Mouse (Mus musculus): ENCODE data around the gene Rad9a. TPM values are rescaled to one million over a fixed set of nuclear protein-coding genes. Genes with fewer than 3 reads are reported as not detected.
A peak's percentile ranks its signal among the peaks of the same experiment; 100 is the strongest.

The Rad9a gene
- polyA plus RNA-seq, 1 experiment from 2014 or later = 19.9 TPM

DNA sequence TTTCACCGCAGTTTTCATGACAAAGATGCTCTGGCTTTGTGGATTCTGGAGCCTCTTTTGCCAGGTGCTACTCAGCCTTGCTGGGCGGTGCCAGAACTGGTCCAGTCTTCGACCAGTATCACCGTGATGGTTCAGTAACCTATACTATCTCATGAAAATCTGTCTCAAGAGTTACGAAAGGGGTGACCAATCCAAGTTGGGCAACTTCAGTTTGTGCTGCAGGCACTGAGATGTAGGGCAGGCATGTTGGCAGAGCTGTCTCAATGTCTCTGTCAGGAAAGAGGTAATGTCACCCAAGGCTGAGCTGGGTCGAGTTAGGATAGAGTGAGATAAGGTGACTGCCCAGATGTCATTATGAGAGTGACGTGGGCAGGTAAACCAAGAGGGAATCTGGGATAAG lies 21.1 kb downstream of the Rad9a start:
- Histone ChIP-seq H3K9ac (ENCODE audit: low read length) (no peak overlapping the region), H3K36me3 (ENCODE audit: control insufficient read depth, insufficient read depth) (no peaks in the 10 kb centered on the region), H3K4me3 (ENCODE audit: low read length) (no peak overlapping the region), H3K4me1 (ENCODE audit: control insufficient read depth, insufficient read depth, low read length) (peaks cover 14% of the 10 kb centered on the region), H3K4me2 (ENCODE audit: low read depth, low read length) (no peak overlapping the region), H3K27ac (ENCODE audit: low read length) (no peak overlapping the region), H3K9me3 (replicated peaks; ENCODE audit: control insufficient read depth, low read length) (no peaks in the 10 kb centered on the region), H3K27me3 (ENCODE audit: control insufficient read depth, insufficient read depth, low read length) (no peaks in the 10 kb centered on the region)
- WGBS = 81% methylated on average over 7 of the region's 7 CpGs
- ATAC-seq (replicated peaks; ENCODE audit: extremely low read depth, insufficient read depth, low FRiP score) = no peak

DNA sequence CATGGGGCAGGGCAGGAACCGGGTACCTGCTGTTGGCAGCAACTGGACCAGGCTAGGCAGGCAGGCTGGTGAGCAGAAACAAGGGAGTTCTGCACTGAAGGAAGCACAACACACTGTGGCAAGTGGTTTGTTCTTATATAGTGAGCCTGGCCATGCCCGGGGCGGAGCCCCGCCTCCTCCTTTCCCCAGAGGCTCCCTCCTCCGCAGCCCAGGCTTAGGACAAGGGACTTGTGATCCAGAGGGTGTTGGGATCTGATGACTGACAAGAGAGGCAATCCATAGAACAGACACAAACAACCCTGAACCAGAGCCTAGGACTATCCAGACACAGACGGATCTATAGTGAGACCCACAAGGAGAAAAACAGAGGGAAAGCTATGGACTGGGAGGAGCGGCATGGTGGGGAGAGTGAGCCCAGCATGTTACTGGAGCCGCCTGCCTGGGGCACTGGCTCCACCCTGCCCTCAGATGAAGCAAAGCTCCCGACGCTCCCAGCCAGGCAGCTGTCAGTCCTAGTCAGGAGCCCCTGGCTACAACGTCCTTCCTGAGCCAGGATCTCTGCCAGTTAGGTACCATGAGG lies 26.0 kb downstream of the Rad9a start, which contains the start of gene Carns1:
Carns1 (minus strand) TSS at position 112 of the 580 bp plus-strand sequence.
- Histone ChIP-seq H3K4me2 (ENCODE audit: low read depth, low read length) (peak within 1 kb of the TSS; percentile 68), H3K9ac (ENCODE audit: low read length) (peak within 1 kb of the TSS; percentile 66), H3K27me3 (ENCODE audit: control insufficient read depth, insufficient read depth, low read length) (no peaks in the 10 kb centered on the region), H3K27ac (ENCODE audit: low read length) (peak within 1 kb of the TSS; percentile 88), H3K4me1 (ENCODE audit: control insufficient read depth, insufficient read depth, low read length) (peaks cover 45% of the 10 kb centered on the region), H3K9me3 (replicated peaks; ENCODE audit: control insufficient read depth, low read length) (no peaks in the 10 kb centered on the region), H3K36me3 (ENCODE audit: control insufficient read depth, insufficient read depth) (no peaks in the 10 kb centered on the region), H3K4me3 (ENCODE audit: low read length) (peak within 1 kb of the TSS; percentile 46)
- WGBS = 10% methylated on average over 11 of the region's 11 CpGs
- ATAC-seq (replicated peaks; ENCODE audit: extremely low read depth, insufficient read depth, low FRiP score) = peak; percentile 50

DNA sequence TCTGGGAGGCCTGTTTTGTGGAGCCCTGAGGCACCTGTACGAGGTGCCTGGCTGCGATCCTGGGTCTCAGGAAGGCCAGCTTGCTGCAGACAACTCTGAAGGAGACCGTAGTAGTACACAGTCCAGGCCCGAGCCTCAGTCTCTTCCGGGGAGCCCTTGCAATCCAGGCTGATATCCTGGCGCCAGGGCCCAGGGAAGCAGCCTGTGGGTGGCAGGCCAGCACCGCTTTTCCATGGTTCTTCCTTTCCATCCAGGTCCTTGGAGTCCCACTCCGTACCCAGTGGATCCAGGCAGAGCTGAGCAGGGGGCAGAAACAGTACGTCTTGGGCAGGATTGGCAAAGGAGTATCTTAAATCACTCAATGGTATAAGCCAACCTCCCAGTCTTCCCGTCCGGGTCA lies 28.5 kb downstream of the Rad9a start:
- ATAC-seq (replicated peaks; ENCODE audit: extremely low read depth, insufficient read depth, low FRiP score) = no peak
- 66% methylated on average over 11 of the region's 11 CpGs for WGBS
- Histone ChIP-seq H3K27me3 (ENCODE audit: control insufficient read depth, insufficient read depth, low read length) (no peaks in the 10 kb centered on the region), H3K9ac (ENCODE audit: low read length) (peak overlapping the region; percentile 94), H3K36me3 (ENCODE audit: control insufficient read depth, insufficient read depth) (no peaks in the 10 kb centered on the region), H3K4me1 (ENCODE audit: control insufficient read depth, insufficient read depth, low read length) (peaks cover 53% of the 10 kb centered on the region), H3K4me2 (ENCODE audit: low read depth, low read length) (no peak overlapping the region; the same call in 1 of the 2 replicates), H3K27ac (ENCODE audit: low read length) (peak overlapping the region; percentile 97), H3K4me3 (ENCODE audit: low read length) (no peak overlapping the region), H3K9me3 (replicated peaks; ENCODE audit: control insufficient read depth, low read length) (no peaks in the 10 kb centered on the region)

DNA sequence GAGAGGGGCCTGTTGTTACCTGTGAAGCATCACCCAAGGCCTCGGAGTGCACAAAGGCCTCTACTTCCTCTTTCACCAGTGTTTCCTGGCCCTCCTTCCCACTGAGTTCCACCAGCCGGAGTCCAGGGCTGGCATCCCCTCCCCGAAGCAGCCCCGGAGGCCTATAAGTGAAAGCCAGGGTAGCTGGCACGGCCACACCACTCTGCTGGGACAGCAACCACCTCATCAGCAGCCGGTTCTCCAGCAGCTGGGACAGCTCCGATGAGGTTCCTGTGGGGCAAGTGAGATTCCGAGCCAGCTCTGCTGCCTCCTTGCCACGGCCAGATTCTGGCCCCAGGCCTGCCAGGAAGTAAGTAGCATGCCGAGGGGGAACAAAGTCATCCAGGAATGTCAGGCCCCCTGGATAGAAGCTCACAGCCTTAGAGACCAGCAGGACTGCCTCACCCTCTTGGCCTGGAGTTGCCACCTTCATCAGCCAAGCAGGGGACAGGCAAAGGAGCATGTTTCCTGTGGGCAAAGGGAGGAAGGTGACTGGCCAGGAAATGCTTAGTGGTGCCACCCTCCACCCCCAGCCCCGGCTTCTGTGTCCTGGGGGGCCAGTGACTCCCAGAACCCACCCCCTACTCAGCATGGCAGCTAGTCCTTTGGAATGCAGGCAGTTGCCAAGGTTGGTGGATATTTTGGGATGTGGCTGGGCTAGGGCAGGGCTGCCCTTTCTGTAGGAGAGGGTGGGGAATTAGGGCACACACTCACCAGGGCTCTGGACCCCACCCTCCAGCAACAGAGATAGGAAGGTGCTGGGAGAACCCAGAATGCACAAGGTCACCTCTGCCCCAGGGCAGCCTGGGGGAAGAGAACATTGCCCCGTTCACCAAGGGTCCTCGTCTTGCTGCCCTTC lies 29.8 kb downstream of the Rad9a start:
- peak overlapping the region; percentile 4; the same call in 1 of the 2 replicates for H3K4me3 ChIP-seq (ENCODE audit: low read length)
- H3K4me1 ChIP-seq (ENCODE audit: control insufficient read depth, insufficient read depth, low read length) = peaks cover 61% of the 10 kb centered on the region
- ATAC-seq (replicated peaks; ENCODE audit: extremely low read depth, insufficient read depth, low FRiP score) = peak; percentile 23
- H3K36me3 ChIP-seq (ENCODE audit: control insufficient read depth, insufficient read depth) = no peaks in the 10 kb centered on the region
- H3K27me3 ChIP-seq (ENCODE audit: control insufficient read depth, insufficient read depth, low read length) = no peaks in the 10 kb centered on the region
- peak overlapping the region; percentile 97 for H3K27ac ChIP-seq (ENCODE audit: low read length)
- H3K9ac ChIP-seq (ENCODE audit: low read length) = peak overlapping the region; percentile 94
- peak overlapping the region; percentile 51 for H3K4me2 ChIP-seq (ENCODE audit: low read depth, low read length)
- no peaks in the 10 kb centered on the region for H3K9me3 ChIP-seq (replicated peaks; ENCODE audit: control insufficient read depth, low read length)
- 31% methylated on average over 13 of the region's 13 CpGs for WGBS

DNA sequence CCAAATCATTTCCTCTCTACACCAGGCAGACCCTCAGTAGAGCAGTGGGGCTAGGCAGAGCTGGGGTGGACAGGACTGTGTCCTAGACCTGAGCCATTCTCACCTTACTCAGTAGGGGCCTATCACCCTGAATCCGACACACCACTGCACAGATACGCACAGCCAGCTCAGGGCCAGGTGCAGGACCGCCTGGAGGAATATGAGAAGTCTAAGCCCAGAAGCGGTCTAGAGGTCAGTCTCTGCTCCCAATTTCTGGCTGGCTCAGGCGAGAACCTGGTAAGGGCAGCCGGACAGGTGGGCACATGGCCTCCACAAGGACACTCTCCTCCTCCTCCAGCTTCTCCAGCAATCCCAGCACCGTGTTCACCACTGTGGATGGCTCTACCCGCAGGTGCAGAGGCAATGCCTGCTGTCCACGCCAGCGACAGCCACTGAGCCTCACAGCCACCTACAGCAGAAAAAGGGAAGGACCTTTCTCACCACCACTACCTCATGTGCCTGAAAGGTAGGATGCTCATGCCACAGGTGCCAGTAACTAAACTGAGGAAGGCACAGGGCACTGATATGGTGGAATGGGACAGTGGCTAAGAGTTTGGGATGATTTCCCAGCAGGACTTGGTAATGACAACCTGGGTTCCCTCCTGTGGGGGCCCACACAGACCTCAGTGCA lies 30.6 kb downstream of the Rad9a start:
- peak overlapping the region; percentile 51 for H3K4me2 ChIP-seq (ENCODE audit: low read depth, low read length)
- WGBS = 88% methylated on average over 10 of the region's 10 CpGs
- H3K9me3 ChIP-seq (replicated peaks; ENCODE audit: control insufficient read depth, low read length) = no peaks in the 10 kb centered on the region
- no peak for ATAC-seq (replicated peaks; ENCODE audit: extremely low read depth, insufficient read depth, low FRiP score)
- no peaks in the 10 kb centered on the region for H3K27me3 ChIP-seq (ENCODE audit: control insufficient read depth, insufficient read depth, low read length)
- H3K36me3 ChIP-seq (ENCODE audit: control insufficient read depth, insufficient read depth) = no peaks in the 10 kb centered on the region
- peak overlapping the region; percentile 97 for H3K27ac ChIP-seq (ENCODE audit: low read length)
- H3K9ac ChIP-seq (ENCODE audit: low read length) = peak overlapping the region; percentile 94
- H3K4me3 ChIP-seq (ENCODE audit: low read length) = no peak overlapping the region
- peaks cover 65% of the 10 kb centered on the region for H3K4me1 ChIP-seq (ENCODE audit: control insufficient read depth, insufficient read depth, low read length)

DNA sequence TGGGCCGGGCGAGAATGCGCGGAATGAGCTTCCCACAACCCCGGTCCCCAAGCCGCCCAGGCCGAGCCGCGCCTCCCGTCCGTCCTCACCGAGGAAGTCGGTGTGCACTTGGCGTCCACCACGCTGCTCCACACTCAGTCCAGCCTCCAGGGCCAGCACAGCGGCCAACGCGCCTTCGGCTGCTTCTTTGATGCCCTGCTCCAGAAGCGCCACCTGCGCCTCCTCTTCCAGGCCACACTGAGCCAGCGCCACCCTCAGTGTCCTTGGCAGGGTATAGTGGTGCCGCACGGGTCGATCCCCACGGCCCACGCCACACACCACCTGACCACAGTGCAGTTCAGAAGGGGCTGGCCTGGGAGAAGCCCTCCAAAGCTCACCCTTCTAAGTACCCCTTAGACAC lies 31.7 kb downstream of the Rad9a start:
- no peaks in the 10 kb centered on the region for H3K27me3 ChIP-seq (ENCODE audit: control insufficient read depth, insufficient read depth, low read length)
- 8% methylated on average over 27 of the region's 27 CpGs for WGBS
- peak overlapping the region; percentile 97 for H3K27ac ChIP-seq (ENCODE audit: low read length)
- no peaks in the 10 kb centered on the region for H3K9me3 ChIP-seq (replicated peaks; ENCODE audit: control insufficient read depth, low read length)
- H3K4me1 ChIP-seq (ENCODE audit: control insufficient read depth, insufficient read depth, low read length) = peaks cover 55% of the 10 kb centered on the region
- H3K36me3 ChIP-seq (ENCODE audit: control insufficient read depth, insufficient read depth) = no peaks in the 10 kb centered on the region
- H3K9ac ChIP-seq (ENCODE audit: low read length) = peak overlapping the region; percentile 94
- ATAC-seq (replicated peaks; ENCODE audit: extremely low read depth, insufficient read depth, low FRiP score) = peak; percentile 19
- H3K4me3 ChIP-seq (ENCODE audit: low read length) = peak overlapping the region; percentile 58
- peak overlapping the region; percentile 93 for H3K4me2 ChIP-seq (ENCODE audit: low read depth, low read length)

DNA sequence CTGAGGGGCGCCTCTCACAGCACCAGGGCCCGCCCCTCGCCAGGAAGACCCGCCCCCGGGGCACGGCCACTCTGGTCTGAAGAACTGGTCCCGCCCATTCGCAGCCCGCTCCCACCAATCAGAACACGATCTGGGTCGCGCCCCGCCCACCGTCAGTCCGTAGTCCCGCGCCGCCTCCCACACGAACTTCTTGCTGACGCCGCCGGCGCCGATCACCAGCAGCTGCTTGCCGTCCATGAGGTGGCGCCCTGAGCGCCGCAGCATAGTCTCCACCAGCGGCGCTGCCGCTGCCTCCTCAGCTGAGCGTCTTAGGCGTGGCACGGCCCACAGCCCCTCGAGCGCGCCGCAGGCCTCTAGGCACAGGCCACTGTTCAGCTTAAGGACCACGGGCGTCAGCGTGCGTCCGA lies 32.1 kb downstream of the Rad9a start:
- H3K4me2 ChIP-seq (ENCODE audit: low read depth, low read length) = peak overlapping the region; percentile 93
- peak overlapping the region; percentile 97 for H3K27ac ChIP-seq (ENCODE audit: low read length)
- peaks cover 53% of the 10 kb centered on the region for H3K4me1 ChIP-seq (ENCODE audit: control insufficient read depth, insufficient read depth, low read length)
- peak overlapping the region; percentile 94 for H3K9ac ChIP-seq (ENCODE audit: low read length)
- no peaks in the 10 kb centered on the region for H3K27me3 ChIP-seq (ENCODE audit: control insufficient read depth, insufficient read depth, low read length)
- ATAC-seq (replicated peaks; ENCODE audit: extremely low read depth, insufficient read depth, low FRiP score) = peak; percentile 90
- peak overlapping the region; percentile 58 for H3K4me3 ChIP-seq (ENCODE audit: low read length)
- no peaks in the 10 kb centered on the region for H3K9me3 ChIP-seq (replicated peaks; ENCODE audit: control insufficient read depth, low read length)
- under 1% methylated on average over 43 of the region's 43 CpGs for WGBS
- no peaks in the 10 kb centered on the region for H3K36me3 ChIP-seq (ENCODE audit: control insufficient read depth, insufficient read depth)

DNA sequence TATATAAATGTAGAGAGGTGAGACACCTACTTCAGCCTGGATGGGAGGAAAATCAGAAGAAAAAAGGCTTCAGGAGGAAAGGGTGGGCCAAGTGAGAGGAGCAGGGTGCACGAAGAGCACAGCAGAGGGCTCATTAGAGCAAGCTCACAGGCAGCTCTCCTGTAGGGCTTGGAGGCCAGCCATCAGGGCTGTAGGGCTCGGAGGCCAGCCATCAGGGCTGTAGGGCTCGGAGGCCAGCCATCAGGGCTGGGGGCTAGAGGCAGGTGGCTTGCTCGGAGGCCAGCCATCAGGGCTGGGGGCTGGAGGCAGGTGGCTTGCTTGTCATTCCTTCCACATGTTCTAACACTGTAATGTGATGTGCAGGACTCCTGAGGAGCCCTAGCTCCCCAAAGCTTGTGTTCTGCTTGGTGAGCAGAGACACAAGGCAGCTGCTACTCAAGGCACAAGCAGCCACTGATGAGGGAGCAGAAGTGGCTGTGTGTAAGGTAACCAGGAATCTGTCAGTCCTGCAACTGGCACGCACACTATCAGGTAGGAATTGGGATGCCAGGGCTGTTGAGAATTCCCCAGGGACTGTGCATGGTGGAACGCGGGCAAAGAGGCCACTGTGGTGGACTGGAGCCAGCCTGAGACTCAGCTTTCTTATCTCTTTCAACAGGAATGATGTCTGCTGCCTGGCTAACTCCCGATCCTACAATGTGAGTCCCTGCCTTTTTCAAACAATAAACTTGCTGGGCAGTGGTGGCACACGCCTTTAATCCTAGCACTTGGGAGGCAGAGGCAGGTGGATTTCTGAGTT lies 34.6 kb downstream of the Rad9a start:
- H3K9ac ChIP-seq (ENCODE audit: low read length) = peak overlapping the region; percentile 53; the same call in 1 of the 2 replicates
- peak overlapping the region; percentile 92 for H3K27ac ChIP-seq (ENCODE audit: low read length)
- H3K36me3 ChIP-seq (ENCODE audit: control insufficient read depth, insufficient read depth) = no peaks in the 10 kb centered on the region
- 0 out of 2 replicates have a peak overlapping the region, but pooled peaks have one; percentile 5 for H3K4me2 ChIP-seq (ENCODE audit: low read depth, low read length)
- 35% methylated on average over 9 of the region's 9 CpGs for WGBS
- no peaks in the 10 kb centered on the region for H3K9me3 ChIP-seq (replicated peaks; ENCODE audit: control insufficient read depth, low read length)
- peaks cover 46% of the 10 kb centered on the region for H3K4me1 ChIP-seq (ENCODE audit: control insufficient read depth, insufficient read depth, low read length)
- ATAC-seq (replicated peaks; ENCODE audit: extremely low read depth, insufficient read depth, low FRiP score) = no peak
- no peaks in the 10 kb centered on the region for H3K27me3 ChIP-seq (ENCODE audit: control insufficient read depth, insufficient read depth, low read length)
- H3K4me3 ChIP-seq (ENCODE audit: low read length) = no peak overlapping the region

Measured in heart, embryonic 16.5 days (tissue).